Mouse (Mus musculus) MEL (cell line): ENCODE data around the gene Fam102b. TPM values are rescaled to one million over a fixed set of nuclear protein-coding genes. Genes with fewer than 3 reads are reported as not detected.

Source experiments
- DNase-seq: peaks from one replicate; pipeline ENCODE4 v3.0.0; 2011; ENCODE audit warnings: low read depth, low spot score
- H3K27ac ChIP-seq: 2 replicates; pipeline ENCODE4 v1.5.1; 2012; ENCODE audit warnings: low read depth, mild to moderate bottlenecking, control low read depth, low read length, moderate library complexity; ENCODE audit not compliant: control insufficient read depth
- H3K27me3 ChIP-seq, 2 experiments: fragments of 150-350 bp in 1 of 2; sonication (generic) in 1 of 2; 2 replicates each; pipeline ENCODE4 v1.6.1; 2012; ENCODE audit warnings: low read length in 2 of 2, mild to moderate bottlenecking in 2 of 2, improper control_type of control experiment in 1 of 2, moderate library complexity in 1 of 2; ENCODE audit not compliant: insufficient read depth in 2 of 2, control insufficient read depth in 1 of 2
- H3K36me3 ChIP-seq, 2 experiments: 2 replicates each; pipeline ENCODE4 v1.6.1; 2012 to 2014; ENCODE audit warnings: low read length in 2 of 2, improper control_type of control experiment in 1 of 2, inconsistent platforms in 1 of 2, mild to moderate bottlenecking in 1 of 2; ENCODE audit not compliant: insufficient read depth in 2 of 2, control insufficient read depth in 1 of 2
- H3K4me1 ChIP-seq, 2 experiments: fragments of 150-350 bp in 1 of 2; sonication (generic) in 1 of 2; 2 replicates each; pipeline ENCODE4 v1.6.1; 2012; ENCODE audit warnings: low read length in 2 of 2, improper control_type of control experiment in 1 of 2, mild to moderate bottlenecking in 1 of 2; ENCODE audit not compliant: insufficient read depth in 2 of 2, control insufficient read depth in 1 of 2
- H3K4me3 ChIP-seq, 2 experiments: fragments of 150-350 bp in 1 of 2; sonication (generic) in 1 of 2; 2 replicates each; pipeline ENCODE4 v1.5.1; 2012; ENCODE audit warnings: low read depth in 2 of 2, low read length in 2 of 2, mild to moderate bottlenecking in 2 of 2, moderate library complexity in 2 of 2, control low read depth in 1 of 2, improper control_type of control experiment in 1 of 2; ENCODE audit not compliant: control insufficient read depth in 1 of 2, insufficient read depth in 1 of 2
- H3K79me2 ChIP-seq: 2 replicates; pipeline ENCODE4 v1.6.1; 2012; ENCODE audit warnings: mild to moderate bottlenecking, low read length, moderate library complexity; ENCODE audit not compliant: control insufficient read depth, poor library complexity, insufficient read depth
- H3K9ac ChIP-seq: 2 replicates; pipeline ENCODE4 v1.6.1; 2012; ENCODE audit warnings: low read depth, mild to moderate bottlenecking, control low read depth, low read length, moderate library complexity; ENCODE audit not compliant: control insufficient read depth, poor library complexity, severe bottlenecking
- H3K9me3 ChIP-seq: fragments of 150-350 bp; sonication (generic); replicated peaks from 2 replicates; pipeline ENCODE4 v1.6.1; 2012; ENCODE audit warnings: mild to moderate bottlenecking, low read length, improper control_type of control experiment, moderate library complexity; ENCODE audit not compliant: insufficient read depth
- BHLHE40 ChIP-seq: IDR thresholded peaks from 2 replicates; pipeline ENCODE4 v1.6.1; 2012; ENCODE audit warnings: low read depth, mild to moderate bottlenecking, inconsistent platforms, low read length, improper control_type of control experiment, borderline replicate concordance
- ELF1 ChIP-seq: IDR thresholded peaks from 2 replicates; pipeline ENCODE4 v1.6.1; 2014; ENCODE audit warnings: low read depth, mild to moderate bottlenecking, inconsistent platforms, low read length, improper control_type of control experiment, moderate library complexity
- ETS1 ChIP-seq: IDR thresholded peaks from 2 replicates; pipeline ENCODE4 v1.6.1; 2012; ENCODE audit warnings: low read depth, mild to moderate bottlenecking, inconsistent platforms, low read length, improper control_type of control experiment, moderate library complexity
- GABPA ChIP-seq: IDR thresholded peaks from 2 replicates; pipeline ENCODE4 v1.6.1; 2012; ENCODE audit warnings: low read depth, mild to moderate bottlenecking, inconsistent platforms, low read length, improper control_type of control experiment, moderate library complexity
- HCFC1 ChIP-seq: IDR thresholded peaks from 2 replicates; pipeline ENCODE4 v1.6.1; 2012; ENCODE audit warnings: low read depth, mild to moderate bottlenecking, inconsistent platforms, low read length, improper control_type of control experiment, moderate library complexity
- MAFK ChIP-seq: IDR thresholded peaks from 2 replicates; pipeline ENCODE4 v1.6.1; 2011; ENCODE audit warnings: low read depth, mild to moderate bottlenecking, low read length, improper control_type of control experiment, borderline replicate concordance
- MAX ChIP-seq: IDR thresholded peaks from 2 replicates; pipeline ENCODE4 v1.6.1; 2011; ENCODE audit warnings: low read length, improper control_type of control experiment
- MYB ChIP-seq: IDR thresholded peaks from 2 replicates; pipeline ENCODE4 v1.6.1; 2011; ENCODE audit warnings: mild to moderate bottlenecking, low read depth, low read length, improper control_type of control experiment
- MYC ChIP-seq: IDR thresholded peaks from 2 replicates; pipeline ENCODE4 v1.6.1; 2011; ENCODE audit warnings: low read depth, mild to moderate bottlenecking, low read length, improper control_type of control experiment, moderate library complexity
- NELFE ChIP-seq: IDR thresholded peaks from 2 replicates; pipeline ENCODE4 v1.6.1; 2011; ENCODE audit warnings: low read depth, low read length, improper control_type of control experiment
- NRF1 ChIP-seq: IDR thresholded peaks from 2 replicates; pipeline ENCODE4 v1.6.1; 2014; ENCODE audit warnings: low read depth, mild to moderate bottlenecking, inconsistent platforms, low read length, improper control_type of control experiment, moderate library complexity; ENCODE audit not compliant: poor library complexity, insufficient read depth, severe bottlenecking
- POLR2A ChIP-seq, 2 experiments: IDR thresholded peaks; 2 replicates each; pipeline ENCODE4 v1.6.1; 2011 to 2012; ENCODE audit warnings: low read length in 2 of 2, mild to moderate bottlenecking in 2 of 2, control low read depth in 1 of 2, improper control_type of control experiment in 1 of 2, low read depth in 1 of 2, moderate library complexity in 1 of 2; ENCODE audit not compliant: control insufficient read depth in 1 of 2, insufficient read depth in 1 of 2, poor library complexity in 1 of 2
- POLR2AphosphoS5 ChIP-seq: IDR thresholded peaks from 2 replicates; pipeline ENCODE4 v1.6.1; 2012; ENCODE audit warnings: low read depth, borderline replicate concordance, mild to moderate bottlenecking, inconsistent platforms, low read length, moderate library complexity, mixed read lengths
- SIN3A ChIP-seq: IDR thresholded peaks from 2 replicates; pipeline ENCODE4 v1.6.1; 2012; ENCODE audit warnings: low read length, improper control_type of control experiment, inconsistent platforms
- SMC3 ChIP-seq: IDR thresholded peaks from 2 replicates; pipeline ENCODE4 v1.6.1; 2011; ENCODE audit warnings: low read depth, low read length, improper control_type of control experiment
- TBP ChIP-seq: IDR thresholded peaks from 2 replicates; pipeline ENCODE4 v1.8.0; 2011; ENCODE audit warnings: low read depth, low read length, improper control_type of control experiment
- TCF12 ChIP-seq: IDR thresholded peaks from 2 replicates; pipeline ENCODE4 v1.6.1; 2014; ENCODE audit warnings: low read depth, mild to moderate bottlenecking, inconsistent platforms, low read length, improper control_type of control experiment, moderate library complexity
- UBTF ChIP-seq: IDR thresholded peaks from 2 replicates; pipeline ENCODE4 v1.6.1; 2012; ENCODE audit warnings: low read depth, mild to moderate bottlenecking, inconsistent platforms, low read length, improper control_type of control experiment, moderate library complexity, borderline replicate concordance; ENCODE audit not compliant: insufficient read depth
- ZMIZ1 ChIP-seq: IDR thresholded peaks from 2 replicates; pipeline ENCODE4 v1.6.1; 2012; ENCODE audit warnings: low read depth, mild to moderate bottlenecking, inconsistent platforms, low read length, improper control_type of control experiment, moderate library complexity
- polyA plus RNA-seq, 2 experiments: library from polyadenylated mRNA; stranded (reverse) in 1 of 2; unstranded in 1 of 2; fragments of >175 nt in 1 of 2; fragments of >200 nt in 1 of 2; gene quantifications; 2 replicates each; pipeline versions ENCODE4 v1.2.1 to v1.2.4; 2012; ENCODE audit warnings: low replicate concordance in 2 of 2, low read depth in 1 of 2; ENCODE audit not compliant: insufficient read length in 2 of 2, insufficient read depth in 1 of 2, missing spikeins in 1 of 2
- total RNA-seq: library from RNA; depleted of rRNA; stranded (reverse); fragments of 300-350 nt; gene quantifications from 2 replicates; pipeline ENCODE4 v1.2.3, GENCODE M21; 2012

Fam102b gene
- total and polyA plus RNA-seq, 3 experiments = 10.4 to 26.9 (median 14.1) TPM

GRCm38 (mm10) chr3:109059903-109060302 is 32.5 kb upstream of the Fam102b start:
- no peak for DNase-seq
- TF ChIP-seq TBP (no peak), HCFC1 (no peak), POLR2AphosphoS5 (no peak), SIN3A (no peak), NRF1 (no peak), MYB (no peak), MAFK (no peak), MYC (no peak), BHLHE40 (no peak), SMC3 (no peak), MAX (no peak), TCF12 (no peak), ZMIZ1 (no peak), NELFE (no peak)
- Histone ChIP-seq H3K9me3 (no peaks in the 10 kb centered on the region), H3K9ac (no peak overlapping the region), H3K4me3 (no peak overlapping the region), H3K79me2 (no peaks in the 10 kb centered on the region), H3K27ac (no peak overlapping the region), H3K36me3 (no peaks in the 10 kb centered on the region), H3K27me3 (peaks cover 0 to 9% of the 10 kb centered on the region in 2 experiments; a peak in 3 of 4 replicates), H3K4me1 (no peaks in the 10 kb centered on the region)

- H3K27ac ChIP-seq = no peak overlapping the region
- no peaks in the 10 kb centered on the region for H3K79me2 ChIP-seq
- H3K36me3 ChIP-seq = no peaks in the 10 kb centered on the region
- no peaks in the 10 kb centered on the region for H3K9me3 ChIP-seq
- TF ChIP-seq POLR2A (IDR thresholded peaks at IDR 0.05; ENCODE audit: control insufficient read depth in 1 of 2, insufficient read depth in 1 of 2, low read depth in 1 of 2, low read length in 2 of 2, poor library complexity in 1 of 2) (no peak), ELF1 (no peak), ETS1 (no peak), SIN3A (no peak), UBTF (no peak), GABPA (no peak)
- peaks cover 0 to 3% of the 10 kb centered on the region in 2 experiments; a peak in 1 of 4 replicates for H3K4me1 ChIP-seq
- H3K27me3 ChIP-seq = peaks cover 0 to 4% of the 10 kb centered on the region in 2 experiments; a peak in 3 of 4 replicates
- H3K9ac ChIP-seq = no peak overlapping the region
- H3K4me3 ChIP-seq = no peak overlapping the region
- no peak for DNase-seq
Measured at GRCm38 (mm10) chr3:109051946-109052331, 24.5 kb upstream of the Fam102b start.
